Mouse (Mus musculus): Measurements from ENCODE around the gene Abhd12b.

The Abhd12b gene

GRCm38 (mm10) chr12:70201926-70202529 lies 48.1 kb downstream of the Abhd12b start:
- DNase-seq (ENCODE audit: inconsistent age in 2 of 2, low spot score in 1 of 2): no peak

- peak in 1 of 2 experiments; percentile 42 for DNase-seq (ENCODE audit: inconsistent age in 2 of 2, low spot score in 1 of 2)
Measured at GRCm38 (mm10) chr12:70204433-70204832, 50.5 kb downstream of the Abhd12b start.

GRCm38 (mm10) chr12:70208214-70208613 lies 54.3 kb downstream of the Abhd12b start:
- DNase-seq (ENCODE audit: inconsistent age in 2 of 2, low spot score in 1 of 2): no peak

GRCm38 (mm10) chr12:70212501-70212900 lies 58.6 kb downstream of the Abhd12b start:
- no peak for DNase-seq (ENCODE audit: inconsistent age in 2 of 2, low spot score in 1 of 2)

GRCm38 (mm10) chr12:70213601-70214000 lies 59.7 kb downstream of the Abhd12b start:
- DNase-seq (ENCODE audit: inconsistent age in 2 of 2, low spot score in 1 of 2): no peak

- no peak for DNase-seq (ENCODE audit: inconsistent age in 2 of 2, low spot score in 1 of 2)
Measured at GRCm38 (mm10) chr12:70214281-70214680, 60.3 kb downstream of the Abhd12b start.

- no peak for DNase-seq (ENCODE audit: inconsistent age in 2 of 2, low spot score in 1 of 2)
Measured at GRCm38 (mm10) chr12:70216229-70216800, 62.4 kb downstream of the Abhd12b start.

- no peak for DNase-seq (ENCODE audit: inconsistent age in 2 of 2, low spot score in 1 of 2)
Measured at GRCm38 (mm10) chr12:70218795-70219540, 65.0 kb downstream of the Abhd12b start.

GRCm38 (mm10) chr12:70221425-70221824 lies 67.5 kb downstream of the Abhd12b start:
- no peak for DNase-seq (ENCODE audit: inconsistent age in 2 of 2, low spot score in 1 of 2)

GRCm38 (mm10) chr12:70223331-70223730 lies 69.4 kb downstream of the Abhd12b start:
- no peak for DNase-seq (ENCODE audit: inconsistent age in 2 of 2, low spot score in 1 of 2)

- peak in 1 of 2 experiments; percentile 43 for DNase-seq (ENCODE audit: inconsistent age in 2 of 2, low spot score in 1 of 2)
Measured at GRCm38 (mm10) chr12:70226655-70227054, 72.7 kb downstream of the Abhd12b start.

GRCm38 (mm10) chr12:70227121-70227932 lies 73.4 kb downstream of the Abhd12b start:
- peak; percentile 81 to 93 for DNase-seq (ENCODE audit: inconsistent age in 2 of 2, low spot score in 1 of 2)

GRCm38 (mm10) chr12:70228155-70228554 lies 74.2 kb downstream of the Abhd12b start:
- DNase-seq (ENCODE audit: inconsistent age in 2 of 2, low spot score in 1 of 2): no peak

- no peak for DNase-seq (ENCODE audit: inconsistent age in 2 of 2, low spot score in 1 of 2)
Measured at GRCm38 (mm10) chr12:70231294-70231693, 77.4 kb downstream of the Abhd12b start, which contains the start of gene Pygl. TSS of gene Pygl (minus strand) at chr12:70231488.

- DNase-seq (ENCODE audit: inconsistent age in 2 of 2, low spot score in 1 of 2): peak in 1 of 2 experiments; percentile 42
Measured at GRCm38 (mm10) chr12:70232020-70232544, 78.1 kb downstream of the Abhd12b start.

All from adrenal gland, adult (tissue).